In genomic region chr3:152025122-152025521, GRCm38 (mm10) we compare ENCODE assay signal across 21 mouse cellular contexts.
"Had no signal": no experiment of that assay in that cellular context is flagged by ENCODE, and none has a peak within 500 bp of the region (broad histone marks: within the 10 kb centered on the region; RNA-seq: fewer than 3 reads in every experiment).

No protein-coding gene starts in this region.

- H3K4me3 ChIP-seq: limb, embryonic 15.5 days; midbrain, embryonic 10.5 days; midbrain, embryonic 13.5 days; myocyte; neural tube, embryonic 13.5 days; stomach, embryonic 15.5 days had no signal

- DNase-seq: kidney, adult 2 months; kidney, postnatal 4 days; left cerebral cortex, postnatal 4 days; liver, postnatal 0 days; lung, embryonic 14.5 days; retina, postnatal 1 day; right cerebral cortex, postnatal 25 days; spleen, adult 18-20 months; thymus, postnatal 36 days had no signal

- H3K4me2 ChIP-seq: limb, embryonic 15.5 days; liver, embryonic 11.5 days; lung, embryonic 14.5 days; midbrain, embryonic 13.5 days; neural tube, embryonic 13.5 days; stomach, embryonic 15.5 days had no signal

- H3K36me3 ChIP-seq: limb, embryonic 15.5 days; midbrain, embryonic 10.5 days; midbrain, embryonic 13.5 days; neural tube, embryonic 13.5 days; stomach, embryonic 15.5 days had no signal

- ATAC-seq: liver, postnatal 0 days; lung, postnatal 0 days; midbrain, embryonic 13.5 days; midbrain, embryonic 16.5 days had no signal

- H3K27me3 ChIP-seq: limb, embryonic 15.5 days; midbrain, embryonic 13.5 days; neural tube, embryonic 13.5 days; stomach, embryonic 15.5 days had no signal

- H3K4me1 ChIP-seq: limb, embryonic 15.5 days; midbrain, embryonic 10.5 days; midbrain, embryonic 13.5 days; neural tube, embryonic 13.5 days; stomach, embryonic 15.5 days had no signal

- H3K9me3 ChIP-seq: limb, embryonic 15.5 days; midbrain, embryonic 10.5 days; midbrain, embryonic 13.5 days; neural tube, embryonic 13.5 days; stomach, embryonic 15.5 days had no signal

- H3K27ac ChIP-seq: kidney, postnatal 0 days; limb, embryonic 15.5 days; liver, embryonic 14.5 days; macrophage; midbrain, embryonic 10.5 days; midbrain, embryonic 13.5 days; neural tube, embryonic 13.5 days; stomach, embryonic 15.5 days had no signal

- H3K9ac ChIP-seq: limb, embryonic 15.5 days; liver, embryonic 14.5 days; liver, postnatal 0 days; lung, embryonic 14.5 days; midbrain, embryonic 13.5 days; neural tube, embryonic 13.5 days; stomach, embryonic 15.5 days had no signal
